Mouse (Mus musculus) midbrain, embryonic 14.5 days (tissue): Measurements from ENCODE around the gene Epas1. TPM values are rescaled to one million over a fixed set of nuclear protein-coding genes. Genes with fewer than 3 reads are reported as not detected.

Experiments used
- ATAC-seq: fragments of 200-750 bp; cut with Nextera tagmentation; 2 replicates; pipeline ENCODE4 v1.8.0; 2017; ENCODE audit warnings: moderate number of reproducible peaks, moderate library complexity; ENCODE audit not compliant: low FRiP score, low TSS enrichment
- DNase-seq: peaks from one replicate; pipeline ENCODE4 v3.0.0-alpha.2; 2015
- H3K27ac ChIP-seq: fragments of 300-500 bp; sonication (generic); replicated peaks from 2 replicates; pipeline ENCODE4 v1.5.1; 2014; ENCODE audit warnings: mild to moderate bottlenecking, low read depth, low read length, moderate library complexity
- H3K27me3 ChIP-seq: fragments of 300-500 bp; sonication (generic); 2 replicates; pipeline ENCODE4 v1.6.1; 2014; ENCODE audit warnings: low read length, control low read depth, mixed read lengths; ENCODE audit not compliant: control insufficient read depth, insufficient read depth
- H3K36me3 ChIP-seq: fragments of 300-500 bp; sonication (generic); 2 replicates; pipeline ENCODE4 v1.6.1; 2014; ENCODE audit warnings: low read length, control low read depth; ENCODE audit not compliant: control insufficient read depth, insufficient read depth
- H3K4me1 ChIP-seq: fragments of 300-500 bp; sonication (generic); 2 replicates; pipeline ENCODE4 v1.6.1; 2014; ENCODE audit warnings: mild to moderate bottlenecking, antibody characterized with exemption, low read length, control low read depth; ENCODE audit not compliant: control insufficient read depth, insufficient read depth
- H3K4me2 ChIP-seq: fragments of 300-500 bp; sonication (generic); 2 replicates; pipeline ENCODE4 v1.6.1; 2014; ENCODE audit warnings: mild to moderate bottlenecking, low read length, moderate library complexity
- H3K4me3 ChIP-seq: fragments of 300-500 bp; sonication (generic); replicated peaks from 2 replicates; pipeline ENCODE4 v1.5.1; 2014; ENCODE audit warnings: low read depth, low read length
- H3K9ac ChIP-seq: fragments of 300-500 bp; sonication (generic); replicated peaks from 2 replicates; pipeline ENCODE4 v1.6.1; 2014; ENCODE audit warnings: mild to moderate bottlenecking, low read length, moderate library complexity
- H3K9me3 ChIP-seq: fragments of 300-500 bp; sonication (generic); 2 replicates; pipeline ENCODE4 v1.6.1; 2016; ENCODE audit warnings: low read length, control low read depth, mixed read lengths; ENCODE audit not compliant: control insufficient read depth
- WGBS: fragments of 180-500 bp; shearing (Covaris S2); extraction: QIAGEN DNeasy Blood & Tissue Kit; methylation state at CpG from one replicate; pipeline ENCODE4 v1.1.7; 2014; 5-methylcytosine and 5-hydroxymethylcytosine counted together
- polyA plus RNA-seq: library from polyadenylated mRNA; unstranded; fragments of >200 nt; fragmentation: Nextera tagmentation; extraction: Ambion mirVana; gene quantifications from 2 replicates; pipeline ENCODE4 v1.2.1, GENCODE M21; 2014

Gene Epas1
- polyA plus RNA-seq, 1 experiment from 2014 or later, result 9.8 TPM

DNA sequence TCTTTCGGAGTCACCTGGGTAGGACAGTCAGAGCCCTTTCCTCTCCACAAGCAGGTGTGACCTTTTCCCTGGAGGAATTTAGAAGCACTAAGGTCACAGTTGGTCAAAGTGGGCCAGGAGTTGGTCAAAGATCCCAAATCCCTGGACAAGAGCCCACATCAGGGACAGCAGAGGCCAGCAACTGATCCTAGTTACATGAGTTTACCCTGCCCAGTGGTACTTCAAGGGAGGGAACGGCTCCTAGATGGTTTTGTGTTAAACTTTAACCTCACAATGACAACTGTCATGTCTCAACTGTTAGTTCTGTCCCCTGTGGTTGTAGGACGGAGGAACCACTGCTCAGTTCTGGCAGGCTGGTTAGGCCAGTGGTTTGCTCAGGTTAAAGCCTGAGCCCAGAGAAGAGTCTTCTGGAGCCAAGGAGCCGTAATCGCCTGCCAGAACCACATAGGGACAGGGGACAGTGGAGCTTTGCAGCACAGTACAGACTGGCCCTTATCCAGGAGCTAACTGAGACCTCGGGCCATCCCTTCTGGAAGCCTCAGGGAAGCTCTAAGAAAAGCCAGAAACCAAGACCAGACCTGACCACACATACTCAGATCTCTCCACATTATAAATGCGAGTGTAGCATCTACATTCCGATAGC is 12.4 kb downstream of the Epas1 start:
- Histone ChIP-seq H3K4me3 (no peak overlapping the region), H3K9ac (no peak overlapping the region), H3K9me3 (no peaks in the 10 kb centered on the region), H3K4me1 (no peaks in the 10 kb centered on the region), H3K27me3 (no peaks in the 10 kb centered on the region), H3K36me3 (no peaks in the 10 kb centered on the region), H3K27ac (no peak overlapping the region), H3K4me2 (no peak overlapping the region)
- ATAC-seq (no peak), DNase-seq (no peak)
- 94% methylated on average over 8 of the region's 8 CpGs for WGBS

GRCm38 (mm10) chr17:86766412-86766811 is 12.9 kb downstream of the Epas1 start:
- WGBS, result 94% methylated on average over 4 of the region's 4 CpGs
- no peak overlapping the region for H3K4me3 ChIP-seq
- ATAC-seq, result no peak

GRCm38 (mm10) chr17:86768596-86768995 is 15.1 kb downstream of the Epas1 start:
- Histone ChIP-seq H3K4me1 (no peaks in the 10 kb centered on the region), H3K27ac (no peak overlapping the region), H3K4me2 (no peak overlapping the region), H3K9me3 (no peaks in the 10 kb centered on the region), H3K36me3 (no peaks in the 10 kb centered on the region), H3K4me3 (no peak overlapping the region), H3K27me3 (no peaks in the 10 kb centered on the region), H3K9ac (no peak overlapping the region)
- DNase-seq, result no peak
- 81% methylated on average over 7 of the region's 7 CpGs for WGBS
- no peak for ATAC-seq

More at GRCm38 (mm10) chr17:86766412-86766811, 12.9 kb downstream of the Epas1 start:
- Histone ChIP-seq H3K36me3 (no peaks in the 10 kb centered on the region), H3K9ac (no peak overlapping the region), H3K27ac (no peak overlapping the region), H3K4me1 (no peaks in the 10 kb centered on the region), H3K9me3 (no peaks in the 10 kb centered on the region), H3K27me3 (no peaks in the 10 kb centered on the region), H3K4me2 (no peak overlapping the region)
- no peak for DNase-seq

DNA sequence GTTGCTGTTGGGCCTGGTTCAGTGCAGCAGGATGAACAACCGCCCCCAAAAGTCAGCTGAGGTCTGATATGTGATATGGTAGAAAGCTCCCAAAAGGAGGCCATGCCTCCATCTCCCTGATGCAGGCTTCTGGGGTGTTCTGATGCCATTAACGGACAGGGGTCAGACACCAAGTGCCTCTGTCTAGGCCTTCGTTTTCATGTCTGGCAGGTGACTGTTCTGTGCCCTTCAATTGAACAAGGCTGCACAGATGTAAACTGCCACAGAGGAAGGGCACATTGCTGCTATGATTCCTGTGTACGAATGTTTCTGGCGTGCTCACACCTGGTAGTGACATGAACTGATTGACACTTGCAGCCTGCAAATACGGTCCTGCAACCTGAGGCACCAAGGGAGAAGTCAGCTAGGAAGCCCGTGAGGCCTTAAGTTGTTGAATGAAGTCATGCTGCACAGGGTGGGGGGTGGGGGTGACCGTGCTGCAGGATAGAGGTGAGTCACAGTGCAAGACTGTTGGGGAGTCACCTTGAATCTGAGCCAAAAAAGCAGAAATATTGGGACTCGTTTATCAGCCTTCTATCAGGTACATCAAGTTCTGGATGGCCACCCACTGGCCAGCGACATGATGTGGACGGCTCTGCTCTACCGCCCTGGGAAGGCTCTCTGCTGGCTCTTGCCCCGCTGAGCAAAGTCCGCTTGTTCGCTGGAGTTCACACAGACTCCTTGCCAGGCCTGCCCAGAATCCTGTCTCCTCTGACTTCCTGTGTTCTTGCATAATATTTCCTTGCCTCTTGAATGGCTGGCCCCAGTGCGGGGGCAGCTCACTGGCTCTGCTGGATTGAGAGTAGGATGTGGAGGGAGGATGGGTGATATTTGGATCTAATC is 16.1 kb downstream of the Epas1 start:
- H3K9me3 ChIP-seq, result no peaks in the 10 kb centered on the region
- H3K4me3 ChIP-seq, result no peak overlapping the region
- H3K27ac ChIP-seq, result no peak overlapping the region
- no peak overlapping the region for H3K9ac ChIP-seq
- no peaks in the 10 kb centered on the region for H3K36me3 ChIP-seq
- no peaks in the 10 kb centered on the region for H3K4me1 ChIP-seq
- no peak overlapping the region for H3K4me2 ChIP-seq
- DNase-seq (no peak), ATAC-seq (no peak)
- H3K27me3 ChIP-seq, result no peaks in the 10 kb centered on the region
- 83% methylated on average over 16 of the region's 16 CpGs for WGBS

DNA sequence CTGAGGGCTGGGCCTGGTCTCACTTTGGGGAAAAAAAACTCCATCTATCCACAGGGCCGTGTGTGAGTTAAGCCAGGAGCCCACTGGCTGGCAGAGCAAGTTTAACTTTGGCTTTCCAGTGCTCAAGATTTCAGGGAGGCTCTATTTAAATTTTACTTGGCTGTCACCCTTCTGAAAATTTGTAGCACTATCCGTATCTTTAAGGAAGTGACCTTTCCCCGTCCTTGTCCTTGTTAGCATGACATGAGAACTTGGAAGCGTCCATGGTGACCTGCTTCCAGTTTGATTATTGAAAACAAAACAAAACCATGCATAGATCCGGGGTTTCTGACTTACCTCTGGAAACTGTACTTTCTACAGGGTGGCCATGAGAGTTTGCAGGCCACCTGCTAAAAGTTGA is 17.3 kb downstream of the Epas1 start:
- no peaks in the 10 kb centered on the region for H3K4me1 ChIP-seq
- no peaks in the 10 kb centered on the region for H3K27me3 ChIP-seq
- WGBS, result 80% methylated on average over 5 of the region's 5 CpGs
- no peak overlapping the region for H3K9ac ChIP-seq
- ATAC-seq, result no peak
- DNase-seq, result no peak
- no peak overlapping the region for H3K4me2 ChIP-seq
- H3K36me3 ChIP-seq, result no peaks in the 10 kb centered on the region
- no peak overlapping the region for H3K27ac ChIP-seq
- H3K4me3 ChIP-seq, result no peak overlapping the region
- H3K9me3 ChIP-seq, result no peaks in the 10 kb centered on the region

GRCm38 (mm10) chr17:86772035-86772434 is 18.5 kb downstream of the Epas1 start:
- Histone ChIP-seq H3K27ac (no peak overlapping the region), H3K9ac (no peak overlapping the region), H3K9me3 (no peaks in the 10 kb centered on the region), H3K27me3 (no peaks in the 10 kb centered on the region), H3K4me2 (no peak overlapping the region), H3K36me3 (no peaks in the 10 kb centered on the region), H3K4me3 (no peak overlapping the region), H3K4me1 (no peaks in the 10 kb centered on the region)
- DNase-seq (no peak), ATAC-seq (no peak)
- WGBS, result 85% methylated on average over 11 of the region's 11 CpGs

DNA sequence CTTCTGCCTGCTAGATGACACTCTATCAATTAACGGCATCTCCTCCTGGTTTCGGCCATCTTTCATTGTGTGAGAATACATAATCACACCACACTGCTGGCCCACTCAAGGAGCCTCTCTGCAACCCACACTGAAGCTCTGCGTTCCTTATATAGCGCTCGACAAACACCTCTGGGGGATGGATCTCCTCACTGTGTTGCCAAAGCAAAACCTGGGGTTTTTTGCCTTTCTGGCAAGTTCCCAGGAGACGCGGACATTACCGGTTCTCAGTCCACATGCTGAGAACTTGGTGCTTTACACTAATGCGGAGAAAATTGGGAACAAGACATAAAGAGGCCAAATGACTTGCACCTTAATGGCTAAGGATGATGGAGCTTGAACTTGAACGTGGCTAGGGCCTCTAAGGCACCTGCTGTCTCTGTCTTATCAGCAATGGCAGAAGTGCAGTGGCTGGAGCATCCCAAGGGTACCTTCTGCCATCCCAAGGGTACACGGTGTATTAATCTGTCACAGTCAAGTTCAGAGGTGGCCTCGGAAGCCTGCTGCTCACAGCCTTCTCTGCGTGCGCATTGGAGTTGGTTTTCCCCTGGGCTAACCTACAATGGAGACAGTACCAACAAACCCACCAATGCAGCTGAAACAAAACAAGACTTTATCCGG is 19.6 kb downstream of the Epas1 start:
- DNase-seq (no peak), ATAC-seq (no peak)
- H3K9me3 ChIP-seq, result no peaks in the 10 kb centered on the region
- H3K4me2 ChIP-seq, result no peak overlapping the region
- no peak overlapping the region for H3K27ac ChIP-seq
- no peaks in the 10 kb centered on the region for H3K27me3 ChIP-seq
- H3K9ac ChIP-seq, result no peak overlapping the region
- WGBS, result 93% methylated on average over 15 of the region's 15 CpGs
- H3K4me3 ChIP-seq, result no peak overlapping the region
- H3K4me1 ChIP-seq, result no peaks in the 10 kb centered on the region
- H3K36me3 ChIP-seq, result no peaks in the 10 kb centered on the region

GRCm38 (mm10) chr17:86776538-86776937 is 23.0 kb downstream of the Epas1 start:
- no peak for DNase-seq
- no peaks in the 10 kb centered on the region for H3K4me1 ChIP-seq
- H3K4me3 ChIP-seq, result no peak overlapping the region
- H3K9ac ChIP-seq, result no peak overlapping the region
- H3K4me2 ChIP-seq, result no peak overlapping the region
- no peaks in the 10 kb centered on the region for H3K27me3 ChIP-seq
- no peak overlapping the region for H3K27ac ChIP-seq
- ATAC-seq, result no peak
- no peaks in the 10 kb centered on the region for H3K36me3 ChIP-seq
- no peaks in the 10 kb centered on the region for H3K9me3 ChIP-seq
- WGBS, result 91% methylated on average over 12 of the region's 12 CpGs
